In the genomic region with DNA sequence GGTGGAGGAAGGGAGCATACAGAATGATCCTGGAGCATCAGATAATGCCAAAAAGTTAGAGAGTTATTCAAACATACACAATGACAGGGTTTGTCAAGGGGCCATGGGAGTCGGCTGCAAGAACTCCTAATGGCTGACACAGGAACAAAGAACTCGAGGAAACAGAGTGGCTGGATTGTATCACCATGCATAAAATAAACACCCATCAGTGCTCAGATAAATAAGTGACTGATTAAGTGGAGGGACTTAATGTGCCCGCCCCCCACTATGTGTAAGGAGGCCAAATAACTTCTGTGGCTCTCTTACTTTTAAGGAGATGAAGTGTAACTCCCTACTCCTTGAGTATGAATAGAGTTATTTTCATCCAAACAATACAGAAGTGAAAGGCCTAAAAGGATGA, we compare ENCODE assay signal across 12 mouse cellular contexts.
"Had no signal": no experiment of that assay in that cellular context is flagged by ENCODE, and none has a peak within 500 bp of the region (broad histone marks: within the 10 kb centered on the region; RNA-seq: fewer than 3 reads in every experiment).

No protein-coding gene starts in this region.

- DNase-seq: kidney, adult 8-10 months; kidney, postnatal 10 days; kidney, postnatal 4 days; left cerebral cortex, postnatal 4 days; midbrain, embryonic 14.5 days; thymus, postnatal 4 days had no signal

- H3K27me3 ChIP-seq: limb, embryonic 13.5 days; neural tube, embryonic 15.5 days had no signal

- H3K9ac ChIP-seq: limb, embryonic 13.5 days; liver, embryonic 14.5 days; neural tube, embryonic 15.5 days had no signal

- H3K36me3 ChIP-seq: limb, embryonic 13.5 days; midbrain, embryonic 10.5 days; neural tube, embryonic 15.5 days had no signal

- H3K4me2 ChIP-seq: limb, embryonic 13.5 days; neural tube, embryonic 15.5 days had no signal

- H3K9me3 ChIP-seq: limb, embryonic 13.5 days; midbrain, embryonic 10.5 days had no signal

- H3K4me1 ChIP-seq: limb, embryonic 13.5 days; midbrain, embryonic 10.5 days; neural tube, embryonic 15.5 days had no signal

- H3K4me3 ChIP-seq: layer of hippocampus, adult 2 months; limb, embryonic 13.5 days; midbrain, embryonic 10.5 days; myocyte; neural tube, embryonic 15.5 days had no signal

- H3K27ac ChIP-seq: layer of hippocampus, adult 2 months; limb, embryonic 13.5 days; liver, embryonic 14.5 days; midbrain, embryonic 10.5 days; neural tube, embryonic 15.5 days had no signal
